Mouse (Mus musculus) CH12.LX (cell line): ENCODE measurements around the gene Vsig2. TPM values are rescaled to one million over a fixed set of nuclear protein-coding genes. Genes with fewer than 3 reads are reported as not detected.

ENCODE experiments used
- DNase-seq: peaks from one replicate; pipeline ENCODE4 v3.0.0-alpha.2; 2013; ENCODE audit errors: extremely low read depth
- H3K27ac ChIP-seq: 2 replicates; pipeline ENCODE4 v1.5.1; 2012; ENCODE audit warnings: low read depth, mild to moderate bottlenecking, control low read depth, moderate library complexity; ENCODE audit not compliant: insufficient read depth
- H3K27me3 ChIP-seq: replicated peaks from 2 replicates; pipeline ENCODE3; 2012; ENCODE audit warnings: inconsistent platforms
- H3K36me3 ChIP-seq, 2 experiments: replicated peaks in 1 of 2; 2 replicates each; pipeline versions ENCODE3 to v1.6.1; 2012; ENCODE audit warnings: inconsistent platforms in 1 of 2, low read length in 1 of 2, mild to moderate bottlenecking in 1 of 2, mixed read lengths in 1 of 2, moderate library complexity in 1 of 2; ENCODE audit not compliant: control insufficient read depth in 1 of 2, insufficient read depth in 1 of 2
- H3K4me1 ChIP-seq, 2 experiments: 2 replicates each; pipeline ENCODE4 v1.6.1; 2012; ENCODE audit warnings: inconsistent platforms in 1 of 2, moderate library complexity in 1 of 2; ENCODE audit not compliant: insufficient read depth in 2 of 2, control insufficient read depth in 1 of 2
- H3K4me2 ChIP-seq: 2 replicates; pipeline ENCODE4 v1.6.1; 2012; ENCODE audit warnings: low read depth, mild to moderate bottlenecking, control low read depth; ENCODE audit not compliant: poor library complexity, insufficient read depth, severe bottlenecking
- H3K4me3 ChIP-seq, 3 experiments: fragments of 150-350 bp in 1 of 3; sonication (generic) in 1 of 3; replicated peaks in 1 of 3; 2 replicates each; pipeline versions ENCODE3 to v1.5.1; 2011 to 2012; ENCODE audit warnings: low read depth in 2 of 3, low read length in 2 of 3, mild to moderate bottlenecking in 2 of 3, moderate library complexity in 2 of 3, control low read depth in 1 of 3, improper control_type of control experiment in 1 of 3, inconsistent platforms in 1 of 3, mixed read lengths in 1 of 3; ENCODE audit not compliant: poor library complexity in 1 of 3
- H3K79me2 ChIP-seq: replicated peaks from 2 replicates; pipeline ENCODE4 v1.6.1; 2012; ENCODE audit warnings: mild to moderate bottlenecking, moderate library complexity; ENCODE audit not compliant: control insufficient read depth, poor library complexity, insufficient read depth, severe bottlenecking; ENCODE audit errors: extremely low read depth
- H3K9ac ChIP-seq: 2 replicates; pipeline ENCODE4 v1.6.1; 2012; ENCODE audit warnings: low read depth, mild to moderate bottlenecking, control low read depth, moderate library complexity; ENCODE audit not compliant: insufficient read depth
- H3K9me3 ChIP-seq: replicated peaks from 2 replicates; pipeline ENCODE3; 2012; ENCODE audit warnings: low read length, inconsistent platforms, mixed read lengths
- BHLHE40 ChIP-seq: IDR thresholded peaks from 2 replicates; pipeline ENCODE4 v1.6.1; 2011; ENCODE audit warnings: mild to moderate bottlenecking, low read depth, low read length, improper control_type of control experiment
- CHD1 ChIP-seq: IDR thresholded peaks from 2 replicates; pipeline ENCODE4 v1.6.1; 2012; ENCODE audit warnings: low read depth, low read length, improper control_type of control experiment, inconsistent platforms
- CHD2 ChIP-seq: IDR thresholded peaks from 2 replicates; pipeline ENCODE4 v1.6.1; 2011; ENCODE audit warnings: low read length, improper control_type of control experiment
- CTCF ChIP-seq, 2 experiments: IDR thresholded peaks in 1 of 2; conservative IDR thresholded peaks in 1 of 2; 2 replicates each; pipeline ENCODE4 v1.5.1; 2011 to 2012; ENCODE audit warnings: low read depth in 2 of 2, low read length in 2 of 2, improper control_type of control experiment in 1 of 2, inconsistent platforms in 1 of 2, mild to moderate bottlenecking in 1 of 2, moderate library complexity in 1 of 2
- E2F4 ChIP-seq: IDR thresholded peaks from 2 replicates; pipeline ENCODE4 v1.6.1; 2011; ENCODE audit warnings: low read depth, low read length, improper control_type of control experiment; ENCODE audit not compliant: insufficient replicate concordance
- EP300 ChIP-seq: IDR thresholded peaks from 2 replicates; pipeline ENCODE4 v1.6.1; 2011; ENCODE audit warnings: low read length, improper control_type of control experiment
- ETS1 ChIP-seq: conservative IDR thresholded peaks from 2 replicates; pipeline ENCODE4 v1.6.1; 2012; ENCODE audit warnings: low read depth, mild to moderate bottlenecking, inconsistent platforms, low read length, improper control_type of control experiment, moderate library complexity
- GABPA ChIP-seq: IDR thresholded peaks from 2 replicates; pipeline ENCODE4 v1.6.1; 2012; ENCODE audit warnings: low read depth, low read length, improper control_type of control experiment, inconsistent platforms; ENCODE audit not compliant: insufficient replicate concordance
- HCFC1 ChIP-seq: IDR thresholded peaks from 2 replicates; pipeline ENCODE4 v1.6.1; 2012; ENCODE audit warnings: low read depth, mild to moderate bottlenecking, inconsistent platforms, low read length, improper control_type of control experiment
- IRF4 ChIP-seq: IDR thresholded peaks from 2 replicates; pipeline ENCODE4 v1.6.1; 2014; ENCODE audit warnings: low read depth, mild to moderate bottlenecking, inconsistent platforms, low read length, improper control_type of control experiment
- JUN ChIP-seq: IDR thresholded peaks from 2 replicates; pipeline ENCODE4 v1.6.1; 2011; ENCODE audit warnings: low read depth, mild to moderate bottlenecking, low read length, improper control_type of control experiment, moderate library complexity; ENCODE audit not compliant: insufficient read depth
- JUND ChIP-seq: conservative IDR thresholded peaks from 2 replicates; pipeline ENCODE4 v1.6.1; 2011; ENCODE audit warnings: low read depth, low read length, improper control_type of control experiment
- KAT2A ChIP-seq: IDR thresholded peaks from 2 replicates; pipeline ENCODE4 v1.6.1; 2012; ENCODE audit warnings: low read length, improper control_type of control experiment, inconsistent platforms; ENCODE audit not compliant: insufficient replicate concordance
- MAX ChIP-seq: IDR thresholded peaks from 2 replicates; pipeline ENCODE4 v1.6.1; 2011; ENCODE audit warnings: low read length, improper control_type of control experiment
- MAZ ChIP-seq: IDR thresholded peaks from 2 replicates; pipeline ENCODE4 v1.6.1; 2012; ENCODE audit warnings: low read depth, mild to moderate bottlenecking, inconsistent platforms, low read length, improper control_type of control experiment, moderate library complexity
- MEF2A ChIP-seq: IDR thresholded peaks from 2 replicates; pipeline ENCODE4 v1.6.1; 2014; ENCODE audit warnings: low read depth, mild to moderate bottlenecking, inconsistent platforms, low read length, improper control_type of control experiment, borderline replicate concordance
- MYC ChIP-seq: IDR thresholded peaks from 2 replicates; pipeline ENCODE4 v1.6.1; 2011; ENCODE audit warnings: low read depth, mild to moderate bottlenecking, improper control_type of control experiment, low read length
- PAX5 ChIP-seq: IDR thresholded peaks from 2 replicates; pipeline ENCODE4 v1.6.1; 2012; ENCODE audit warnings: low read length, inconsistent platforms, mixed read lengths
- POLR2A ChIP-seq: IDR thresholded peaks from 2 replicates; pipeline ENCODE4 v1.6.1; 2011; ENCODE audit warnings: low read depth, mild to moderate bottlenecking, improper control_type of control experiment, low read length
- POLR2AphosphoS2 ChIP-seq: IDR thresholded peaks from 2 replicates; pipeline ENCODE4 v1.6.1; 2011; ENCODE audit warnings: low read depth, low read length, improper control_type of control experiment
- RCOR1 ChIP-seq: conservative IDR thresholded peaks from 2 replicates; pipeline ENCODE4 v1.6.1; 2012; ENCODE audit warnings: low read depth, mild to moderate bottlenecking, inconsistent platforms, low read length, improper control_type of control experiment
- SIN3A ChIP-seq: IDR thresholded peaks from 2 replicates; pipeline ENCODE4 v1.6.1; 2012; ENCODE audit warnings: low read length, improper control_type of control experiment, inconsistent platforms
- TBP ChIP-seq: conservative IDR thresholded peaks from 2 replicates; pipeline ENCODE4 v1.6.1; 2011; ENCODE audit warnings: low read depth, low read length, improper control_type of control experiment
- TCF12 ChIP-seq: IDR thresholded peaks from 2 replicates; pipeline ENCODE4 v1.6.1; 2014; ENCODE audit warnings: low read depth, mild to moderate bottlenecking, inconsistent platforms, low read length, improper control_type of control experiment
- UBTF ChIP-seq: IDR thresholded peaks from 2 replicates; pipeline ENCODE4 v1.6.1; 2012; ENCODE audit warnings: low read depth, mild to moderate bottlenecking, inconsistent platforms, low read length, improper control_type of control experiment, moderate library complexity
- USF1 ChIP-seq: IDR thresholded peaks from 2 replicates; pipeline ENCODE4 v1.6.1; 2014; ENCODE audit warnings: low read depth, mild to moderate bottlenecking, inconsistent platforms, low read length, improper control_type of control experiment
- ZC3H11A ChIP-seq: IDR thresholded peaks from 2 replicates; pipeline ENCODE4 v1.6.1; 2012; ENCODE audit warnings: low read depth, mild to moderate bottlenecking, inconsistent platforms, low read length, improper control_type of control experiment
- ZKSCAN1 ChIP-seq: IDR thresholded peaks from 2 replicates; pipeline ENCODE4 v1.6.1; 2012; ENCODE audit warnings: low read depth, inconsistent platforms, low read length, improper control_type of control experiment, borderline replicate concordance
- ZMIZ1 ChIP-seq: IDR thresholded peaks from 2 replicates; pipeline ENCODE4 v1.6.1; 2012; ENCODE audit warnings: low read depth, mild to moderate bottlenecking, inconsistent platforms, low read length, improper control_type of control experiment
- ZNF384 ChIP-seq: IDR thresholded peaks from 2 replicates; pipeline ENCODE4 v1.6.1; 2012; ENCODE audit warnings: low read depth, low read length, improper control_type of control experiment, inconsistent platforms
- dilution Hi-C: fragments of 300-500 bp; cut with MboI; formaldehyde crosslinking; loops from 2 replicates; pipeline ENCODE4 v1.14.3; 2020; ENCODE audit warnings: low sequenced_read_pairs; ENCODE audit not compliant: extremely low pct_unique_long_range_greater_than_20kb, extremely low pct_ligation_motif_present
- in situ Hi-C: fragments of 300-500 bp; cut with MboI; formaldehyde crosslinking; loops from 3 replicates; pipeline ENCODE4 v1.14.3; 2019; ENCODE audit warnings: low sequenced_read_pairs, low pct_ligation_motif_present, low pct_unique_long_range_greater_than_20kb, mixed read lengths
- polyA plus RNA-seq: library from polyadenylated mRNA; unstranded; fragments of >175 nt; gene quantifications from 2 replicates; pipeline ENCODE4 v1.2.1, GENCODE M21; 2012; ENCODE audit warnings: low read depth; ENCODE audit not compliant: insufficient read length
- total RNA-seq, 2 experiments: library from RNA; depleted of rRNA; stranded (reverse); fragments of 300-350 nt in 1 of 2; fragments of >200 nt in 1 of 2; gene quantifications; 2 replicates each; pipeline ENCODE4 v1.2.3; 2012 to 2014

The Vsig2 gene
- total and polyA plus RNA-seq, 3 experiments, result not detected

DNA sequence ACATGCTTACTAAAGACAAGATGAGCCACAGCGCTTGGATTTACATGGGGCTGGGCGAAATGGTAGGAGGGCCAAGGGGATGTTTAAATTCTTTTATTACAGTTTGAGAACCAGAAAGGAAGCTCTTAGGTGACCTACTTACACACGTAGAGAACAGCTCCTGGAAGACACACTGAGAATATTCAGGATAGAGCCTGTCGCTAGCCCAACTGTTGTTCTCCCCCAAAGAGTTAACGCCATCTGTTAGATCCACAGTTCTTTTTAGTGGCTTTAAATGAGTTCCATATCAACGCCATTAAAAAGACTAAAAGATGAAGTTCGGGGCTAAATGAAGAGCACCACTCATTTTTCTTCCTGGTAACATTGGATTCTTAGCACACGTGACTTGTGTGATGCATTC, 20.1 kb upstream of the Vsig2 start:
- in situ Hi-C loops, result no loop called here
- no peak overlapping the region for H3K27ac ChIP-seq

DNA sequence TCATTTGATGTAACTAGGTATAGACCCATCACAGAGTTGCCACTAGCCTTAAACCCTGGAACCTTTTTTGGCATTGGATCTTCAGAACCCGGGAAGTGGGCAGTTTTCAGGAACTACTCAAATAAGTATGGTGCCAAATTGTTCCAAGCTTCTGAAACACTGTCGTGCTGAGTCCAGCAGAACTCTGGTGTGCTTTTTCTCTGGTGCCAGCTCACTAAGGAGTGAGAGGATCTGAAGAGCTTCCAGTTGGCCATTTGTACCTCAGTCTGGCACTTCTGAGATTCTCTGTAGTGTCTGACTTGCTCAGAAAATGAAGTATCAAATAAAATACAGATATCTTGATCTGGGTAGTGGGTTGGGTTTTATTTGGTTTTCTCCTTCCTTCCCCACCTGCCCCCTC, 19.1 kb upstream of the Vsig2 start:
- in situ Hi-C loops (no loop called here), dilution Hi-C loops (no loop called here)

More for the DNA sequence above, 20.1 kb upstream of the Vsig2 start:
- Histone ChIP-seq H3K36me3 (peaks cover 10 to 33% of the 10 kb centered on the region in 2 experiments), H3K4me1 (peaks cover 5 to 26% of the 10 kb centered on the region in 2 experiments), H3K4me3 (no peak overlapping the region), H3K79me2 (no peaks in the 10 kb centered on the region; the same call in 1 of the 2 replicates), H3K9me3 (no peaks in the 10 kb centered on the region), H3K27me3 (no peaks in the 10 kb centered on the region), H3K9ac (no peak overlapping the region), H3K4me2 (no peak overlapping the region)
- TF ChIP-seq CHD1, result no peak
- no peak for TF ChIP-seq HCFC1
- no peak for TF ChIP-seq IRF4
- TF ChIP-seq SIN3A, result no peak
- no peak for TF ChIP-seq MYC
- TF ChIP-seq CTCF (conservative IDR thresholded peaks at IDR 0.05 in 1 of 2, IDR thresholded peaks at IDR 0.05 in 1 of 2; ENCODE audit: low read depth in 2 of 2, low read length in 2 of 2), result no peak
- no peak for TF ChIP-seq JUND
- no peak for TF ChIP-seq EP300
- TF ChIP-seq PAX5, result no peak
- TF ChIP-seq CHD2, result no peak
- no peak for TF ChIP-seq MEF2A
- TF ChIP-seq ZKSCAN1, result no peak
- no peak for TF ChIP-seq ZMIZ1
- TF ChIP-seq KAT2A, result no peak
- no peak for TF ChIP-seq BHLHE40
- TF ChIP-seq USF1, result no peak
- TF ChIP-seq ZNF384, result no peak
- no peak for TF ChIP-seq E2F4
- TF ChIP-seq UBTF, result no peak
- TF ChIP-seq MAX, result no peak
- dilution Hi-C loops, result no loop called here
- no peak for DNase-seq

More for the DNA sequence above, 19.1 kb upstream of the Vsig2 start:
- no peak for TF ChIP-seq TCF12
- no peak for TF ChIP-seq POLR2AphosphoS2
- no peak for TF ChIP-seq HCFC1
- TF ChIP-seq E2F4, result no peak
- TF ChIP-seq ETS1, result no peak
- no peak for TF ChIP-seq MYC
- no peak for TF ChIP-seq POLR2A
- TF ChIP-seq RCOR1, result no peak
- no peak for TF ChIP-seq TBP
- TF ChIP-seq GABPA, result no peak
- TF ChIP-seq ZC3H11A, result no peak
- TF ChIP-seq JUN, result no peak
- TF ChIP-seq MAZ, result no peak
- no peaks in the 10 kb centered on the region; the same call in 1 of the 2 replicates for H3K79me2 ChIP-seq
- peaks cover 5 to 26% of the 10 kb centered on the region in 2 experiments for H3K4me1 ChIP-seq
- H3K9me3 ChIP-seq, result no peaks in the 10 kb centered on the region
- no peak for DNase-seq
- no peak overlapping the region for H3K9ac ChIP-seq
- no peak overlapping the region for H3K4me2 ChIP-seq
- peaks cover 10 to 36% of the 10 kb centered on the region in 2 experiments for H3K36me3 ChIP-seq
- H3K27ac ChIP-seq, result no peak overlapping the region
- H3K4me3 ChIP-seq, result no peak overlapping the region
- H3K27me3 ChIP-seq, result no peaks in the 10 kb centered on the region
